Mouse (Mus musculus) stomach, postnatal 0 days (tissue): Measurements from ENCODE around the gene Cd63.

Experiments used
- CTCF ChIP-seq: IDR thresholded peaks from 2 replicates; pipeline ENCODE4 v1.5.1; 2016; ENCODE audit warnings: antibody characterized with exemption, low read depth, mild to moderate bottlenecking, moderate library complexity
- EP300 ChIP-seq: optimal IDR thresholded peaks from 2 replicates; pipeline ENCODE3; 2016; ENCODE audit warnings: antibody characterized with exemption

- TF ChIP-seq CTCF (peak; percentile 98), EP300 (no peak)
Observed at GRCm38 (mm10) chr10:128913219-128913618, 12.4 kb downstream of the Cd63 start.
